Mouse (Mus musculus): ENCODE measurements at regions not wholly inside any gene's neighbourhood (a gene's known extent, or its start where the extent isn't known, plus 50 kb on each side); places are given as distances from the start of the nearest gene placed in this dataset.
A peak's percentile ranks its signal among the peaks of the same experiment; 100 is the strongest.

DNA sequence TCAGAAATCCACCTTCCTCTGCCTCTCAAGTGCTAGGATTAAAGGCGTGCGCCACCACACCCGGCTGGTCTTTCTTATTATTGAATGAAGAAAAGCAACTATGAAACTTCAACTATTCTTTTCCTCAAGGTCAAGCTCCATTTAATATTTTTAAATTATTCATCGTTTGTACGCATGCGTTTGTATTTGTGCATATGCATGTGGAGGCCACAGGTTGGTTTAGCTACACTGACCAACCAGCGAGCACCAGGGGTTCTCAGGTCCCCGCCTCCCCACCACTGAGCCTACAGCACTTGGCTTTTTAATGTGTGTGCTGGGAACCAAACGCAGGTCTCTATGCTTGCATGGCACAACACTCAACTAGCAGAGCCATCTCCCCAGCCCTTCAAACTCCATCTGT lies 51.0 kb upstream of the Tmem252 start:
- DNase-seq, result no peak
- intact Hi-C loops (cut with DNase I), result no loop called here

DNA sequence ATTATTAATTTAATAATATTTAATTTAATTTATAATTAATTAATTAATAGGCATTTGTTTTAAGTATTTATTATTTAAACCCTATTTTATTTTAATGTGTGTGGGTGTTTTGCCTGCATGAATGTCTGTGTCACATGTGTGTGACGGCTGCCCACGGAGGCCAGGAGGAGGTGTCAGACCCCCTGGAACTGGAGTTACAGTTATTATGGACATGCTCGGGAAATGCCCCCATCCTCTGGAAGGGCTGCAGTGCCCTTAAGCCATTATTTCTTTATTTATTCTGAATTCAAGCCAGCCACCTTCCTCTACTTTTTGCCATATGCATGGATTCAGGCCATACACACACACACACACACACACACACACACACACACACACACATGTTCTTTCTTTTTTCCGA lies 51.5 kb upstream of the Tmem252 start:
- intact Hi-C loops (cut with DNase I), result no loop called here
- DNase-seq, result no peak

DNA sequence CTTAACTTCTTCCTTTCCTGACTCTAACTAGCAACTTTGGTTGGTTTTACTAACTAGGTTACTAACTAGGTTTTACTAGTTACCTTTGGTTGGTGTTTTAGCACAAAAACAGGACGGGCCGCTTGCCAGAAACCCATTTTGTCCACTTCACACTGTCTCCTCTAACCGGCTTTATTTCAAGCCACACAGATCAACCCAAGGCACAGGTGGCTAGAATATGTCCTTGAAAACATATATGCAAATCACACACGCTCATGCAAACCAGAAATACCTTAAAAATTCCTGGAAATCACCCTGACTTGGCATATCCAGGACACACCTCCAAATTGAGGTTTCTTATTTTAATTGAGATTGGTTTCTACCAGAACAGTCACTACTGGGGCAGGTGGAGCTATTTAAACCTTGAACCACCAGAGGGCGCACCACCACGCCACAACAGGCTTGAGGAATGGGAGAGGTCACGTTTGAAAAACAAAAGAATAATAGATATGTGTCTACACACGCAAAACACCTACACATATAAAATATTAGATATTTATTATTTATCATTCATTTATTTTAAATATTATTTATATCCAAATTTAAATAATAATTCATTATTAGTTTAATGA lies 52.1 kb upstream of the Tmem252 start:
- DNase-seq, result peak; percentile 36 to 42
- intact Hi-C loops (cut with DNase I), result loop anchor here (2.0 kb wide), 1 partner anchor 251 kb away; no protein-coding TSS in a partner anchor

DNA sequence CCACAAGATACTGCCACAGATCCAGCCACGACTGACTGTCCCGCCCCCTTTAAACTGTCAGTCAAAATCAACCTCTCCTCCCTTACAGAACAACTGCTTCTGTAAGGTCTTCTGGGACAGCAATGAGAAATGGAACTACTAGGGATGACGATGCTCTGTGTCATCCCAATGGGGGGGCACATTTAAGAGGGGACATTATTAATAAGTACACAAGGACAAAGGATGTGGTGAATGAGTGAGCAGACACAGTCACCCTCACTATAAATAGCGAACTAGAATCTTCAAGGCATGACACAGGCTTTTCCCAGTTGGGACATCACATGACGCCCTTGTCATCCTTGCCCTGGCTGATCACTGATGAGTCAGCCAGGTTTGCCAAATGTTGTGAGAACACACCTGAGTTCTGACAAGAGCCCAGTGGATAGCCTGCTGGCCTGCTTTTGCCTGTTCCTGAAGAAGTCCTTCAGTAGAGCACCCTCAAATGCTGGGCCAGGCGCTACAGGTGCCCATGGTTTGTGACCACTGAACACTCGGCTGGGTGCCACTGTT lies 58.0 kb upstream of the Tmem252 start:
- intact Hi-C loops (cut with DNase I), result no loop called here
- no peak for DNase-seq

DNA sequence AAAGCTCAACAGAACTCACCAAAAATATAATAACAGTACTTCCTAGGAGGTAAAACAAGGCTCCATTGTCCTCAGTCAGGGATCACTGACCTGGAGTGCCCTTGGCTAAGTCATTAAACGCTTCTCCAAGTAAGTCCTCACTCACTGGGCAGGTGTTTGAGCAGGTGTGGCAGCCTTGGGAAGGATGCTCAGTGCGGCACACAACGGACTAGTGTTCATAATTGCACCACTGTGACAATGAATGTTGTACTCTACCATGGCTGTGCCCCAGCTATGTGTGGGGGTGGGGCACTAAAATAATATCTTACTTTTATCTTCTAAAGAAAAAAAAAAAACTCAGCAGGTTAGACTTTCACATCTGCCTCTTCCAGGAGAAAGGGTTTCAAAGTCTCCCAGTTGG lies 52.2 kb upstream of the Pip5k1b start:
- DNase-seq, result no peak
- intact Hi-C loops (cut with DNase I), result no loop called here

DNA sequence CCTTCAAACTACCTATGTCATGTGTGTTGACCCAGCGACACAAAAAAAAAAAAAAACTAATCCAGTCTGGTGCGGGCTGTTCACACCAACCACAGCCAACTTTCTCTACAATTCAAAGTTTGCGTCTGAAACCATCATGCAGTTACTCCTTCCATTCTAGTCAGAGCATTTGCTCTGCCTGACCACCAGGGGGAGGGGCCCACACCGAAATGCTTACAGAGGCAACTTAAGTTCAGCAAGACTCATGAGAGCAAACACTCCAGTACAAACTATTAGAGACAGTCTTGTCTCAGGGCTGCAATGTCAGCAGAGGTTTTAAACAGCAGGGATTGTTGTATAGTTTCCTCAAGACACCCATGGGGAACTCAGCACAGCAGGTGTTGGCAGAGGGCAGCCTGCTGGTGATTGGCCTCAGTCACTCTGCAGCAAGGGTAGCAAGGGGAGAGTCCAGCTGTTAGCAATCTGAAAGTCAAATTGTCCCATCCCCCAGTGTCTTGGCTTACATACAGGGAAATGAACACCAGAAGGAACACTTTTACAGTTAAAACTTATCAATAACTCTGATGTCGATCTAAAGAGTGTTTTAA lies 50.8 kb upstream of the Pip5k1b start:
- intact Hi-C loops (cut with DNase I), result no loop called here
- no peak for DNase-seq
